Mouse (Mus musculus) right cerebral cortex, postnatal 10 days (tissue): Measurements from ENCODE around the gene Ptpre.
"Not testable (repeated sequence)": the region's sequence is repeated elsewhere in the genome, so short reads cannot be mapped to it uniquely, and the experiment has no call there.

Experiments used
- DNase-seq, 2 experiments: peaks; one replicate each; pipeline ENCODE4 v3.0.0; 2021; ENCODE audit warnings: low spot score in 2 of 2

The Ptpre gene

GRCm38 (mm10) chr7:135689396-135689795, 152.1 kb downstream of the Ptpre start:
- DNase-seq = no peak

- no peak for DNase-seq
Observed at GRCm38 (mm10) chr7:135691941-135692340, 154.7 kb downstream of the Ptpre start.

- DNase-seq = no peak
Observed at GRCm38 (mm10) chr7:135694130-135694529, 156.8 kb downstream of the Ptpre start.

GRCm38 (mm10) chr7:135694796-135695195, 157.5 kb downstream of the Ptpre start:
- no peak for DNase-seq

GRCm38 (mm10) chr7:135696127-135696526, 158.8 kb downstream of the Ptpre start:
- DNase-seq = no peak

- not testable (repeated sequence) for DNase-seq
Observed at GRCm38 (mm10) chr7:135697021-135697740, 159.9 kb downstream of the Ptpre start.

GRCm38 (mm10) chr7:135698362-135698761, 161.1 kb downstream of the Ptpre start:
- DNase-seq = no peak

- DNase-seq = not testable (repeated sequence)
Observed at GRCm38 (mm10) chr7:135699351-135699750, 162.1 kb downstream of the Ptpre start.

- DNase-seq = no peak
Observed at GRCm38 (mm10) chr7:135703600-135704148, 166.4 kb downstream of the Ptpre start.

GRCm38 (mm10) chr7:135704251-135704650, 167.0 kb downstream of the Ptpre start:
- DNase-seq = no peak

- no peak for DNase-seq
Observed at GRCm38 (mm10) chr7:135705083-135705482, 167.8 kb downstream of the Ptpre start.

GRCm38 (mm10) chr7:135705753-135706152, 168.5 kb downstream of the Ptpre start:
- DNase-seq = no peak

- DNase-seq = no peak
Observed at GRCm38 (mm10) chr7:135710702-135711101, 173.4 kb downstream of the Ptpre start.

GRCm38 (mm10) chr7:135712534-135712933, 175.3 kb downstream of the Ptpre start:
- DNase-seq = no peak

- DNase-seq = no peak
Observed at GRCm38 (mm10) chr7:135713326-135713725, 176.0 kb downstream of the Ptpre start.

GRCm38 (mm10) chr7:135715166-135715565, 177.9 kb downstream of the Ptpre start:
- DNase-seq = no peak

GRCm38 (mm10) chr7:135715642-135716444, 178.6 kb downstream of the Ptpre start, which contains the start of gene Mki67:
TSS of gene Mki67 (minus strand) at chr7:135716361.
- peak; percentile 34 to 35 for DNase-seq

GRCm38 (mm10) chr7:135716445-135716877, 179.2 kb downstream of the Ptpre start:
- DNase-seq = peak; percentile 94

- DNase-seq = no peak
Observed at GRCm38 (mm10) chr7:135716968-135717557, 179.8 kb downstream of the Ptpre start.

- no peak for DNase-seq
Observed at GRCm38 (mm10) chr7:135721436-135721992, 184.2 kb downstream of the Ptpre start.

- no peak for DNase-seq
Observed at GRCm38 (mm10) chr7:135722011-135722838, 184.9 kb downstream of the Ptpre start.
